Mouse (Mus musculus): ENCODE data around the gene Ndufs1.

GRCm38 (mm10) chr1:63110536-63111285 lies 65.9 kb downstream of the Ndufs1 start:
- TF ChIP-seq POLR2A (IDR thresholded peaks at IDR 0.05; ENCODE audit: insufficient read length, low read depth) = no peak
- TF ChIP-seq REST (IDR thresholded peaks at IDR 0.05; ENCODE audit: insufficient read depth, insufficient read length) = no peak
- TF ChIP-seq MYOD1 (IDR thresholded peaks at IDR 0.05; ENCODE audit: control insufficient read depth in 1 of 3, insufficient read length in 2 of 3, low read depth in 2 of 3) = no peak
- no peak for TF ChIP-seq POLR2AphosphoS2 (IDR thresholded peaks at IDR 0.05; ENCODE audit: insufficient read length, low read depth)
- TF ChIP-seq TCF12 (IDR thresholded peaks at IDR 0.05; ENCODE audit: insufficient read depth, poor library complexity, severe bottlenecking) = no peak
- no peak for TF ChIP-seq CEBPB (IDR thresholded peaks at IDR 0.05; ENCODE audit: insufficient read depth, poor library complexity, severe bottlenecking)
- no peak for TF ChIP-seq MAX (IDR thresholded peaks at IDR 0.05; ENCODE audit: low read depth)
- no peak for TF ChIP-seq USF1 (IDR thresholded peaks at IDR 0.05; ENCODE audit: low read depth)
- no peak for TF ChIP-seq E2F4 (IDR thresholded peaks at IDR 0.05; ENCODE audit: insufficient read depth)
- TF ChIP-seq MYOG (IDR thresholded peaks at IDR 0.05; ENCODE audit: control insufficient read depth in 1 of 3, insufficient read depth in 1 of 3, insufficient read length in 2 of 3, low read depth in 2 of 3) = no peak
- TF ChIP-seq SRF (IDR thresholded peaks at IDR 0.05; ENCODE audit: control insufficient read depth, insufficient read length, low read depth) = no peak
- no peak for TF ChIP-seq TCF3 (IDR thresholded peaks at IDR 0.05; ENCODE audit: insufficient read length, low read depth)

Data from myocyte (in vitro differentiated cells).